Mouse (Mus musculus): ENCODE measurements around the gene Kcnj15. TPM values are rescaled to one million over a fixed set of nuclear protein-coding genes. Genes with fewer than 3 reads are reported as not detected.

Kcnj15 gene
- polyA plus RNA-seq, 1 experiment = 0.60 TPM

DNA sequence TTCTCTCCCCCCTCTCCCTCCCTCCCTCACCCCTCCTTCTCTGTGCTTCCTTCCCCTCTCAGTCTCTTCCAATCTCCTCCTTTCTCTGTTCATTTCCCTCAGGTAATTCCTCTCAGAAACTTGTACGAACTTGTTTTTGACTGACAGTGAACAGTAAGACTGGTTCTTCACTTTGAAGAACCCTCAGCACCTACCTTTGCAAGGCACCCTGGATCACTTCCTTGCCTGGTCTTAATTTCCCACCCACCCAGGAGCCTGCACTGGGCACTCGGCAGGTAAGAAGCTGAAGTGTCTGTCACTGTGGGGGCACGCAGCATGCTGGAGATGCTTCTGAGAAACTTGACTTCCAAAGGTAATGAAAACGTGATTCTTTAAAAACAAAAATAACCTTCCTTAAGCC, 742 bp downstream of the Kcnj15 start:
- no peak overlapping the region for H3K27ac ChIP-seq (ENCODE audit: control insufficient read depth, insufficient read depth, low read depth, low read length, poor library complexity)
- TF ChIP-seq CTCF (IDR thresholded peaks at IDR 0.05; ENCODE audit: control insufficient read depth, insufficient read depth, low read length) (no peak), POLR2A (IDR thresholded peaks at IDR 0.05; ENCODE audit: borderline replicate concordance, control insufficient read depth, low read depth, low read length) (no peak)
- no peak overlapping the region for H3K4me3 ChIP-seq (replicated peaks; ENCODE audit: control insufficient read depth, low read depth, low read length)
- WGBS = 60% methylated on average over 4 of the region's 4 CpGs
- no peaks in the 10 kb centered on the region for H3K4me1 ChIP-seq (ENCODE audit: control insufficient read depth, insufficient read depth, low read length)

DNA sequence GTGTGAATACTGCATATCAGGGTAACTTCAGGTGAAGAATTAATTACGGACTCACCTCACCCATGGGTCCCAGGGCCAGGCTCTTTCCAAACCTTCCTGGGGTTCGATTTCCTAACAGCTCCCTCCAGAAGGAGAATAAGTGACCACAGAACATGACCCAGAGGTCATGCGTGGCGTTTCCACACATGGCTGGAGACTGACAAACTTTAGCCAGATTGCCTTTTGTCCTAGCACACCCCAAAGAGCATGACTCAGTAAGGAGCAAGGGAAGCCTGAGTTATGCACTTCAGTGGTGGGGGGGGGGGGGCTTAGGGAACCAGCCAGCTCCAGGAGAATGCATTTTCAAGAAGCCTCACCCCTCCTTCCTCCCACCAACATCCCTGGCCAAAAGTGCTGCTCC, 2.1 kb downstream of the Kcnj15 start:
- TF ChIP-seq CTCF (IDR thresholded peaks at IDR 0.05; ENCODE audit: control insufficient read depth, insufficient read depth, low read length) (no peak), POLR2A (IDR thresholded peaks at IDR 0.05; ENCODE audit: borderline replicate concordance, control insufficient read depth, low read depth, low read length) (no peak)
- Histone ChIP-seq H3K27ac (ENCODE audit: control insufficient read depth, insufficient read depth, low read depth, low read length, poor library complexity) (no peak overlapping the region), H3K4me3 (replicated peaks; ENCODE audit: control insufficient read depth, low read depth, low read length) (no peak overlapping the region), H3K4me1 (ENCODE audit: control insufficient read depth, insufficient read depth, low read length) (no peaks in the 10 kb centered on the region)
- 52% methylated on average over 4 of the region's 4 CpGs for WGBS

DNA sequence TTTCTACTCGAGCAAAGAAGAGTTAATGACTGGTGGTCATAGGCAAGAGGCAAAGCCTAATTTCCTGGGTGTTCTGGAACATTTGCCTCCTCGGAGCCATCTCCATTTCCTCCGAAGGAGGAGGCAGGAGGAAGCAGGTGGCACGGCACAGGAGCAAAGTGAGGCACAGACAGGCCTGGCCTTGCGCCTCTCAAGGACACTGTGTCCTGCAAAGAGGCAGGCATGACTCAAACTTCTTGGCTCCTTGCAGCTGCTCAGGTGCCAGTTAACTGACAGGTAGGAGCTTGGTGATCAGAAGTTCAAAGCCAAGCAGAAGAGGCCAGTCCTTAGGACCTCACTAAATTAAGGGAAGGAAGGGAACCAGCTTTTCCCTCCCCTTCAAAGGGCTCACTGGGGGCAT, 3.3 kb downstream of the Kcnj15 start:
- Histone ChIP-seq H3K27ac (ENCODE audit: control insufficient read depth, insufficient read depth, low read depth, low read length, poor library complexity) (no peak overlapping the region), H3K4me3 (replicated peaks; ENCODE audit: control insufficient read depth, low read depth, low read length) (no peak overlapping the region), H3K4me1 (ENCODE audit: control insufficient read depth, insufficient read depth, low read length) (no peaks in the 10 kb centered on the region)
- WGBS = 63% methylated on average over 5 of the region's 5 CpGs
- TF ChIP-seq CTCF (IDR thresholded peaks at IDR 0.05; ENCODE audit: control insufficient read depth, insufficient read depth, low read length) (no peak), POLR2A (IDR thresholded peaks at IDR 0.05; ENCODE audit: borderline replicate concordance, control insufficient read depth, low read depth, low read length) (no peak)

DNA sequence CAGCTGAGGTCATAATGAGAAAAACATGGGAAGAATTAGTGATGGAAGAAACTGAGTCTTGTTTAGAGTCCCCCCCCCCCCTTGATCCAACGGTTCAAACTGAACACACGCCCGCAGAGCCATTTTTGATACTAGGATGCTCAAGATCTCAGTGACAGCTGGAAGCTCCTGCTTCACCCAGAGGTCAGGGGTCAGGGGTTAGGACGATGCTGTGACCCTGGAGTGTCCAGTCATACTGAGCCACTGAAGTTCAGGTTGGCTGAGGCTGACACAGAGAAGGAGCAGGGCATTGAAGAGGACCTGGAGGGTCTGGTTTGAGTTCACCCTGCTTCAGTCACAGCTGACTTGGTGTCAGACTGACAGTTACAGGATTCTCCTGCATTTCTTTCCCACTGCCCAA, 4.4 kb downstream of the Kcnj15 start:
- Histone ChIP-seq H3K27ac (ENCODE audit: control insufficient read depth, insufficient read depth, low read depth, low read length, poor library complexity) (no peak overlapping the region), H3K4me3 (replicated peaks; ENCODE audit: control insufficient read depth, low read depth, low read length) (no peak overlapping the region), H3K4me1 (ENCODE audit: control insufficient read depth, insufficient read depth, low read length) (no peaks in the 10 kb centered on the region)
- TF ChIP-seq CTCF (IDR thresholded peaks at IDR 0.05; ENCODE audit: control insufficient read depth, insufficient read depth, low read length) (no peak), POLR2A (IDR thresholded peaks at IDR 0.05; ENCODE audit: borderline replicate concordance, control insufficient read depth, low read depth, low read length) (no peak)
- WGBS = 72% methylated on average over 4 of the region's 4 CpGs

DNA sequence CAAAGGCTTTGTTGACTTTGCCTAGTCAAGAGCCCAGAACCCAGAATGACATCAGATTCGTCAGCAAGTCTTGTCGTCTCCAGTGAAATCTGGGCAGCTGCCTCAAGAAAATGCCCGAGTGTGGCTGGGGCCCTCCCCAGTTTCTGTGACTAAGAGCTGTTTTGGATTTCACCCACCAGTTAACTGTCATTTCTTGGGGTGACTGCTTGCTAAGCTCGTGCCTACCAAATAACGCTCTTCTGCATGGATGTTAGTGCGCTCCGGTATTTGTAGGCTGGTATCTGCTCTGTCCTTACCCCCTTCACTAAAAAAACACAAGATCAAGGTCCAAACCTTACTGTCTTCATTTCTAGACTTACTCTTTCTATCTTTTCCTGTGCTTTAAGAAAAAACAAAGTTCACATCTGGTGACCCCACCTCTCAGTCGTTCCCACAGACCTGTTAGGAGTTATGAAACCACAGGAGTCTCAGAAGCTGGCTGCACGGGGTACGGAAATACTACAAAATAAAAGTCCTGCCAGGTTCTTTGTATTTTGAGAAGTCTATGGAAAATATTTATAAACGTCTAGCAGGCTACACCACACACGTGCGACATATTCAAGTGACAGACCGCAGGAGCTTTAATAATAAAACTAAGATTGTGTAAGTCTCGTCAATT, 5.5 kb downstream of the Kcnj15 start:
- H3K4me1 ChIP-seq (ENCODE audit: control insufficient read depth, insufficient read depth, low read length) = no peaks in the 10 kb centered on the region; the same call in 1 of the 2 replicates
- 11% methylated on average over 15 of the region's 15 CpGs for WGBS
- no peak overlapping the region for H3K27ac ChIP-seq (ENCODE audit: control insufficient read depth, insufficient read depth, low read depth, low read length, poor library complexity)
- H3K4me3 ChIP-seq (replicated peaks; ENCODE audit: control insufficient read depth, low read depth, low read length) = no peak overlapping the region
- TF ChIP-seq CTCF (IDR thresholded peaks at IDR 0.05; ENCODE audit: control insufficient read depth, insufficient read depth, low read length) (no peak), POLR2A (IDR thresholded peaks at IDR 0.05; ENCODE audit: borderline replicate concordance, control insufficient read depth, low read depth, low read length) (no peak)

DNA sequence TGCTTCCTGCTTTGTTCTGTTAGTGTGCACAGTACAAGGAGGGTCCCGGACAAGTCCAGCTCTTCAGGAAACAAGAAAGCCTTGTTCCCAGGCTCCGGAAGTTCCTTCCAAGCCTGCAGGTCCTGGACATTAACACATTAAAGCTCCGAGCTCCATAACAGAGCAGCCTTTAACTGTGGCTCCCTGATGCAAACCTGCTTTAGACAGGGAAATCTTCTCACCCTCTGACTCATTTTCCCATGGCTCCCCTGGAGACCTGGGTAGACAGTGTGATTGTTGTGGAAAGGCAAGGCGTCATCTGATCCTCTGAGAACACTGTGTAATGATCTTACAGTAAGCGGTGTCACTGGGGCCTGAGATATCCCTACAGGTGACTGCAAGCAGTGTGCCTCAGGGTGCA, 7.0 kb downstream of the Kcnj15 start:
- no peak overlapping the region for H3K4me3 ChIP-seq (replicated peaks; ENCODE audit: control insufficient read depth, low read depth, low read length)
- WGBS = 79% methylated on average over 5 of the region's 5 CpGs
- TF ChIP-seq POLR2A (IDR thresholded peaks at IDR 0.05; ENCODE audit: borderline replicate concordance, control insufficient read depth, low read depth, low read length) (no peak), CTCF (IDR thresholded peaks at IDR 0.05; ENCODE audit: control insufficient read depth, insufficient read depth, low read length) (no peak)
- no peak overlapping the region for H3K27ac ChIP-seq (ENCODE audit: control insufficient read depth, insufficient read depth, low read depth, low read length, poor library complexity)
- no peaks in the 10 kb centered on the region; the same call in 1 of the 2 replicates for H3K4me1 ChIP-seq (ENCODE audit: control insufficient read depth, insufficient read depth, low read length)

DNA sequence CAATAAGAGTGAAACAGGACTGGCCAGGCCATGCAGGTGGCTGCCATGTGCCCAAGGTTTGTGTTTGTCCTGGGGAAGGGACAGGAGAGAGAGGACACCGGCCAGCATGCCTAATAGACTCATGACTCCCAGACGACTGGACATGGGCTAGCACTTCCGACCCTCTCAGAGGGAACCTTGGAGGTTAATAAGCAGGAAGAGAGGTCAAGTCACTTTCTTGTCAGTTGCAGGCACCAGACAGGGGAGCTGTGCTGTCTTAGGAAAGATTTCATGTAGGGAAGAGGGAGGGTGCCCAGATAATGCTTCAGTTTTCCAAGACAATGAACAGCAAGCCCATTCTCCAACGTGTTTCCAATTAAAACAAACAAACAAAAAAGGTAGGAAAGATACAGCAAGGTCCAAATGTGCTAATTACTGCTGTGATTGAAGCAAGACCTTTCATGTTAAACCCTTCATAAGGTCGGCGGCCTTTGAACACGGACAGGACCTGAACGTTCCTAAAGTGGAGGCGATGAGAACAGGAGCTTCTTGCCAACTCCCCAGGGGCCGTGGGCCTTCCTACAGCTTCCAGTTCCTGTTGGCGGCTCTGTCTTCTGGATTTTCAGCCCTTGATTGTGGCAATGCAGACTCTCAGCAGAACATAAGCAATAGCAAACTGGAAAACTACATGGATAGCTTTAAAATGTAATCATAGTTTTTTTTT, 10.3 kb downstream of the Kcnj15 start:
- WGBS = 69% methylated on average over 11 of the region's 11 CpGs
- no peak overlapping the region for H3K4me3 ChIP-seq (replicated peaks; ENCODE audit: control insufficient read depth, low read depth, low read length)
- H3K4me1 ChIP-seq (ENCODE audit: control insufficient read depth, insufficient read depth, low read length) = no peaks in the 10 kb centered on the region; the same call in 1 of the 2 replicates
- no peak for TF ChIP-seq CTCF (IDR thresholded peaks at IDR 0.05; ENCODE audit: control insufficient read depth, insufficient read depth, low read length)
- TF ChIP-seq POLR2A (IDR thresholded peaks at IDR 0.05; ENCODE audit: borderline replicate concordance, control insufficient read depth, low read depth, low read length) = no peak
- no peak overlapping the region for H3K27ac ChIP-seq (ENCODE audit: control insufficient read depth, insufficient read depth, low read depth, low read length, poor library complexity)

DNA sequence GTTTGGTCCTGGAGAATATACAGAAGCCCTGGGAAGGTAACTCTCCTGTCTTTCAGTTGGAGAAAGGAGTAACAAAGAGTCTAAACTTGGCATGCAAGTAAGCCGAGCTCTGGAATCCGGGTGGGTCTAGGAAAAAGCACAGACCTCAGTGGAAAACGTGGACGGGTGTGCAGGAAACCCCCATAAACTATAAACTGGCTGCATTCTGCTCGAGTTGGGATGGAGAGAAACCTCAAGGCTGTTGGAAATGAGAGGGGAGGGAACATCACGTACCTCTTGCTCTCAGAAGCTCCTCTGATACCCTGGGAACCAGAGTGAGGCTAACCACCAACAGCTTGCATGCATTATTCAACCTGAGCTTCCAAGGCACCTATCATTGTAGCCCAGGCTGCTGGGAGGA, 12.3 kb downstream of the Kcnj15 start:
- Histone ChIP-seq H3K4me3 (replicated peaks; ENCODE audit: control insufficient read depth, low read depth, low read length) (no peak overlapping the region), H3K27ac (ENCODE audit: control insufficient read depth, insufficient read depth, low read depth, low read length, poor library complexity) (no peak overlapping the region), H3K4me1 (ENCODE audit: control insufficient read depth, insufficient read depth, low read length) (no peaks in the 10 kb centered on the region; the same call in 1 of the 2 replicates)
- TF ChIP-seq CTCF (IDR thresholded peaks at IDR 0.05; ENCODE audit: control insufficient read depth, insufficient read depth, low read length) (no peak), POLR2A (IDR thresholded peaks at IDR 0.05; ENCODE audit: borderline replicate concordance, control insufficient read depth, low read depth, low read length) (no peak)
- WGBS = 76% methylated on average over 6 of the region's 6 CpGs

Measured in bone marrow, adult 2 months (tissue).